Mouse (Mus musculus) limb, embryonic 12.5 days (tissue): ENCODE data around the gene Gm49721. TPM values are rescaled to one million over a fixed set of nuclear protein-coding genes. Genes with fewer than 3 reads are reported as not detected.
"Not testable (repeated sequence)": the region's sequence is repeated elsewhere in the genome, so short reads cannot be mapped to it uniquely, and the experiment has no call there.

Experiments
- ATAC-seq: fragments of 200-750 bp; cut with Nextera tagmentation; 2 replicates; pipeline ENCODE4 v1.8.0; 2017; ENCODE audit warnings: low read depth, moderate TSS enrichment; ENCODE audit not compliant: insufficient number of reproducible peaks, insufficient read depth, low FRiP score, low TSS enrichment
- H3K27ac ChIP-seq: fragments of 300-500 bp; sonication (generic); 2 replicates; pipeline ENCODE4 v1.5.1; 2016; ENCODE audit warnings: mild to moderate bottlenecking, moderate library complexity
- H3K27me3 ChIP-seq: fragments of 300-500 bp; sonication (generic); 2 replicates; pipeline ENCODE4 v1.6.1; 2016; ENCODE audit warnings: mild to moderate bottlenecking, moderate library complexity
- H3K36me3 ChIP-seq: fragments of 300-500 bp; sonication (generic); 2 replicates; pipeline ENCODE4 v1.6.1; 2016; ENCODE audit warnings: mild to moderate bottlenecking, moderate library complexity
- H3K4me1 ChIP-seq: fragments of 300-500 bp; sonication (generic); replicated peaks from 2 replicates; pipeline ENCODE4 v1.6.1; 2016
- H3K4me2 ChIP-seq: fragments of 300-500 bp; sonication (generic); 2 replicates; pipeline ENCODE4 v1.6.1; 2016; ENCODE audit warnings: mild to moderate bottlenecking, moderate library complexity
- H3K4me3 ChIP-seq: fragments of 300-500 bp; sonication (generic); replicated peaks from 2 replicates; pipeline ENCODE4 v1.5.1; 2016; ENCODE audit warnings: mild to moderate bottlenecking
- H3K9ac ChIP-seq: fragments of 300-500 bp; sonication (generic); replicated peaks from 2 replicates; pipeline ENCODE4 v1.6.1; 2016; ENCODE audit warnings: mild to moderate bottlenecking, moderate library complexity
- H3K9me3 ChIP-seq: fragments of 300-500 bp; sonication (generic); 2 replicates; pipeline ENCODE4 v1.6.1; 2016; ENCODE audit warnings: mild to moderate bottlenecking, moderate library complexity
- WGBS: fragments of 180-500 bp; shearing (Covaris S2); methylation state at CpG from one replicate; pipeline ENCODE4 v1.1.7; 2016; 5-methylcytosine and 5-hydroxymethylcytosine counted together
- polyA plus RNA-seq: library from polyadenylated mRNA; unstranded; fragments of >200 nt; fragmentation: Nextera tagmentation; extraction: Ambion mirVana; gene quantifications from 2 replicates; pipeline ENCODE4 v1.2.1, GENCODE M21; 2016

Gene Gm49721
- polyA plus RNA-seq, 1 experiment from 2014 or later, result 0.56 TPM

GRCm38 (mm10) chr17:7025764-7026346 is 47.2 kb downstream of the Gm49721 start:
- not testable (repeated sequence) for ATAC-seq, H3K4me1 ChIP-seq, H3K4me2 ChIP-seq, H3K9ac ChIP-seq, H3K9me3 ChIP-seq, H3K27me3 ChIP-seq, H3K27ac ChIP-seq, H3K4me3 ChIP-seq, H3K36me3 ChIP-seq
- WGBS, result 54% methylated on average over 3 of the region's 14 CpGs

GRCm38 (mm10) chr17:7030204-7030603 is 51.5 kb downstream of the Gm49721 start:
- not testable (repeated sequence) for H3K4me2 ChIP-seq, H3K36me3 ChIP-seq, H3K27me3 ChIP-seq, H3K4me1 ChIP-seq, H3K9ac ChIP-seq, H3K9me3 ChIP-seq, ATAC-seq, H3K4me3 ChIP-seq, H3K27ac ChIP-seq
- WGBS, result 69% methylated on average over 5 of the region's 7 CpGs

GRCm38 (mm10) chr17:7030622-7031174 is 52.0 kb downstream of the Gm49721 start:
- H3K4me3 ChIP-seq, H3K4me2 ChIP-seq, ATAC-seq, H3K36me3 ChIP-seq, H3K9ac ChIP-seq, H3K27ac ChIP-seq, H3K9me3 ChIP-seq, H3K27me3 ChIP-seq, H3K4me1 ChIP-seq: not testable (repeated sequence)
- 70% methylated on average over 3 of the region's 6 CpGs for WGBS

GRCm38 (mm10) chr17:7033192-7034166 is 54.8 kb downstream of the Gm49721 start:
- not testable (repeated sequence) for H3K27me3 ChIP-seq, ATAC-seq, H3K9ac ChIP-seq, H3K4me1 ChIP-seq, H3K27ac ChIP-seq, H3K4me3 ChIP-seq, H3K4me2 ChIP-seq, H3K36me3 ChIP-seq, H3K9me3 ChIP-seq
- 55% methylated on average over 3 of the region's 17 CpGs for WGBS

- H3K4me3 ChIP-seq, H3K9me3 ChIP-seq, H3K36me3 ChIP-seq, H3K4me2 ChIP-seq, H3K4me1 ChIP-seq, H3K27ac ChIP-seq, H3K27me3 ChIP-seq, H3K9ac ChIP-seq, ATAC-seq: not testable (repeated sequence)
- WGBS, result 73% methylated on average over 2 of the region's 4 CpGs
These were observed 90.4 kb downstream of the Gm49721 start for GRCm38 (mm10) chr17:7068997-7069539.

GRCm38 (mm10) chr17:7069561-7070240 is 91.0 kb downstream of the Gm49721 start:
- H3K9me3 ChIP-seq, ATAC-seq, H3K27ac ChIP-seq, H3K36me3 ChIP-seq, H3K27me3 ChIP-seq, H3K4me3 ChIP-seq, H3K9ac ChIP-seq, H3K4me1 ChIP-seq, H3K4me2 ChIP-seq: not testable (repeated sequence)
- WGBS, result 83% methylated on average over 6 of the region's 7 CpGs

- not testable (repeated sequence) for H3K36me3 ChIP-seq, H3K4me3 ChIP-seq, H3K4me2 ChIP-seq, H3K9ac ChIP-seq, H3K27me3 ChIP-seq, H3K9me3 ChIP-seq, H3K4me1 ChIP-seq, H3K27ac ChIP-seq
- WGBS, result 45% methylated on average over 3 of the region's 3 CpGs
- peak; percentile 33; the same call in 1 of the 2 replicates for ATAC-seq
These were observed 95.8 kb downstream of the Gm49721 start for GRCm38 (mm10) chr17:7074494-7074893.

GRCm38 (mm10) chr17:7075519-7075918 is 96.8 kb downstream of the Gm49721 start:
- not testable (repeated sequence) for H3K9me3 ChIP-seq, H3K27me3 ChIP-seq, H3K27ac ChIP-seq, ATAC-seq, H3K4me3 ChIP-seq, H3K9ac ChIP-seq, H3K36me3 ChIP-seq, H3K4me1 ChIP-seq, H3K4me2 ChIP-seq
- 89% methylated on average over 5 of the region's 6 CpGs for WGBS

- WGBS, result 10% methylated on average over 2 of the region's 4 CpGs
- H3K4me3 ChIP-seq, H3K9me3 ChIP-seq, H3K27me3 ChIP-seq, H3K27ac ChIP-seq, H3K4me2 ChIP-seq, H3K9ac ChIP-seq, ATAC-seq, H3K4me1 ChIP-seq, H3K36me3 ChIP-seq: not testable (repeated sequence)
These were observed 100.9 kb downstream of the Gm49721 start for GRCm38 (mm10) chr17:7079558-7079957.

GRCm38 (mm10) chr17:7084523-7084922 is 105.8 kb downstream of the Gm49721 start:
- H3K36me3 ChIP-seq, H3K4me1 ChIP-seq, H3K4me3 ChIP-seq, H3K27me3 ChIP-seq, H3K27ac ChIP-seq, H3K9me3 ChIP-seq, H3K4me2 ChIP-seq, H3K9ac ChIP-seq, ATAC-seq: not testable (repeated sequence)
- no CpG with 5 or more reads among the region's 5 CpGs for WGBS
